Mouse (Mus musculus): Measurements from ENCODE around the gene Tgfa.

Gene Tgfa

GRCm38 (mm10) chr6:86194941-86195932, at the start of gene Tgfa:
Gene Tgfa, plus strand, starts transcription at chr6:86195223.
- DNase-seq = peak; percentile 79 to 84

GRCm38 (mm10) chr6:86148518-86148917, 46.5 kb upstream of the Tgfa start:
- DNase-seq = no peak

GRCm38 (mm10) chr6:86149001-86149400, 46.0 kb upstream of the Tgfa start:
- no peak for DNase-seq

DNA sequence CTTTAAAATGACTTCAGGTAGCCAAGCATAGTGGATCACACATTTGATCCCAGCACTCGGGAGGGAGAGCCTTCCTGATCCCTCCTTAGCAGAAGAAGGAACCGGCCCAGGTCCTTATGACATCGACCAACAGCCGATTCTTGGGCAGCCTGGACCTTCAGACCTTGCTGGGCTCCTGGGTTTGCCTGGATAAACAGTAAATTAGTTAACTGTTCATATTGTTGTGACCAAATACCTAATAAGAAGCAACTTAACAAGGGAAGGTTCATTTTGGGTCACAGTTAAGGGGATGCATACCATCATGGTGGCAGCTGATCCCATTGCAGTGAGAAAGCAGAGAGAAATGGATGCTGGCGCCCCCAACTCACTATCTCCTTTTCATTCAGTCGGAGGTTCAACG, 42.3 kb upstream of the Tgfa start:
- no peak for DNase-seq

GRCm38 (mm10) chr6:86153436-86153990, 41.5 kb upstream of the Tgfa start:
- no peak for DNase-seq

DNA sequence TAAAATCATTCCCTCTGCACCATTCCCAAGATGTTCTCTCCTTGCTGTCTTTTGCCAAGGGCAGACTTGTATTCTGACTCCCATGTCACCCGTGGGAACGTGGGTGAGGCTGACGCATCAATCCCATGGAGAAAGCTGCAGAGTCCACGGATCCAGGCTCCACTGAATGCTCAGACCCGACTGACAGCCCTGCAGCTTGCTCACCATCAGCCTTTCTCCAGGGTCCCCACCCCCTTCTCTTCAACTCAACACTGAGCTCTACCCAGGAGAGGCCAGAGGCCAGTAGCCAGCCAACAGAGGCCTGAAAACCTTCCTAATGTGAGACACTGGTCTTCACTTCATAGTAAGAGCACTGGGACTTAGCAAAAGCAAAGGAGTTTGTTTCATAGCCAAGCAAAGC, 41.0 kb upstream of the Tgfa start:
- no peak for DNase-seq

- no peak for DNase-seq
Observed at GRCm38 (mm10) chr6:86154481-86154880, 40.5 kb upstream of the Tgfa start.

- peak; percentile 67 to 83 for DNase-seq
Observed at GRCm38 (mm10) chr6:86157253-86158234, 37.5 kb upstream of the Tgfa start.

- DNase-seq = no peak
Observed at GRCm38 (mm10) chr6:86160878-86161277, 34.1 kb upstream of the Tgfa start.

DNA sequence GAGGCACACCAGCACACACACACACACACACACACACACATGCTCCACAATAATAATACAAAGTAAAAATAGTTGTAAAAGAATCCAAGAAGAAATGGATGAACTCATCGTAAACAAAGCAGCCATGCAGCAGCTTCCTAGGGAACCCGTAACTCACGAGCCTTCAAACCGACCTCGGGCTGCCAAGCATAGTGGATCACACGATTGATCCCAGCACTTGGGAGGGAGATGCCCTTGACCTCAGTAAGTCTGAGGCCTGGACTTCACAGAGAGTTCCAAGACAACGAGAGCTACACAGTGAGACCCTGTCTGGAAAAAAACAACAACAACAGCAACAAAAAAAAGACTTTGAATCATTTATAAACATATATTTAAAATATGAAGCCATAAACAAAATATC, 33.4 kb upstream of the Tgfa start:
- no peak for DNase-seq

DNA sequence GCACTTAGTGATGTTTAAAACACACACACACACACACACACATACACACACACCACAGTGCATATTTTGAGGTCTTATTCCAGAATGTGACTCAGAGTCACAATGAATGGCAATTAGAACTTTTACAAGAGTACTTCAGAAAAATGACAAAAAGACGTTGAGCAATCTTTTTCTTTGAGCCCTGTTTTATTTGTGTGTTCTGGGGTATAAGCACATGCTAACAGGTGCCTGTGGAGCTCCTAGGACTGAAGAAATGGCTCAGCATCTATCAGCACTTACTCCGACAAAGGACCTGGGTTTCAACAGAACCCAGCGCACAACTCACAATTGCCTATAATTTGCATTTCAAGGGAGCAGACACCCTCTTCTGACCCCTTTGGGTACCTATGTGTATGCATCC, 31.0 kb upstream of the Tgfa start:
- no peak for DNase-seq

DNA sequence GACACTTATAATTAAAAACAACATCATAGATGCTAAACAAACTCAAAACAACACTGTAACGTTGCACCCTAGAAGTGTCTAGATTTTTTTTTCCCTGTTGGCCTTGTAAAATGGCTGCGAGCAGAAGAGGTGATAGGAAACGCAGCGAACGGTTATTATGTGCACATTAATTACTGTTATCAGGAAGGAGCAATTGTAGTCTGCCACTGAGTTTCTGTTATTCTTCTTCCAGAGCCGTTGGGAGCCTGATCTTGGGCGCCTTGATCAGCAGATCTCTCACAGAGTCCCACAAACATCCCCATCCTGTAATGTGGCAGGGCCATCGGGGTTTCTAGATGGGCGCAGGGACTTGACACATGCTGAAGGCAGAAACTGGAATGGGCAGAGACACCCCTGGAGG, 28.6 kb upstream of the Tgfa start:
- no peak for DNase-seq

- no peak for DNase-seq
Observed at GRCm38 (mm10) chr6:86167851-86168250, 27.2 kb upstream of the Tgfa start.

GRCm38 (mm10) chr6:86169166-86169565, 25.9 kb upstream of the Tgfa start:
- DNase-seq = no peak

- no peak for DNase-seq
Observed at GRCm38 (mm10) chr6:86176236-86176635, 18.8 kb upstream of the Tgfa start.

- no peak for DNase-seq
Observed at GRCm38 (mm10) chr6:86176721-86177120, 18.3 kb upstream of the Tgfa start.

- DNase-seq = no peak
Observed at GRCm38 (mm10) chr6:86177331-86177982, 17.6 kb upstream of the Tgfa start.

DNA sequence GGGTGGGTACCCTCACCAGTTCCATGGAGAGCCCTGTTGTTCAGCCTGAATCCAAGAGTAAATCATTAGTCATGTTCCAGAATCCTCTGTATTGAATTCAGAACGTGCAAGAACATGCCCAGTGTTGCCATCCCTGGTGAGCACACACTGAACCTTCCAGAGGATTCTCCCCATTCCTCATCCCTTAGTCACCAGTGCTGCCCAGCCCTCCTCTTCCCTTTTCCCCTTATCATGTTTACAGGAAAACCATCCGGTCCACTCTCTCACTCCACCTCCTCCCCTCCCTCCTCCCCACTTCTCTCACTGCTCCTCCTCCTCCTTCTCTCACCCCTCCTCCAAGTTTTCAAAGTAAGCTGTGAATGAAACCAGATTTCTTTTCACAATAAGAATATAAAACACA, 14.4 kb upstream of the Tgfa start:
- DNase-seq = no peak

- DNase-seq = no peak
Observed at GRCm38 (mm10) chr6:86182016-86182415, 13.0 kb upstream of the Tgfa start.

DNA sequence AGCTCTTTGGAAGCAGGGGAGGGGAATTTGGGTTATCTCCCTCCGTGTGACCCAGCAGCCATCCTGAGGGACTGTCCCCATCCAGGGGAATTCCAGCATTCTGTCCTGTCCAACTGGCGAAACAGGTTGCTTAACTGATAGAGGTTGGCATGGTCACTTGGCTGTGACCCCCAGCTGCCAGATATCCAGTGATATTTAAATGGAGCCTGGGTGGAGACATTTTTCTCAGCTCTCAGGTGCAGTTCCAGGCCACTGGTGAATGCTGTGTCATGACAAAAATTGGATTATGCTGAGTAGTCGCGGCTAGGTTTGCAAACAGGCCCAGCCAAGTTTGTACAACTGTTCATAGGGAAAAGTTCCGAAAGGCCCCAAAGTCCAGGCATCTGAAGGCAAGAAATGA, 12.4 kb upstream of the Tgfa start:
- no peak for DNase-seq

DNA sequence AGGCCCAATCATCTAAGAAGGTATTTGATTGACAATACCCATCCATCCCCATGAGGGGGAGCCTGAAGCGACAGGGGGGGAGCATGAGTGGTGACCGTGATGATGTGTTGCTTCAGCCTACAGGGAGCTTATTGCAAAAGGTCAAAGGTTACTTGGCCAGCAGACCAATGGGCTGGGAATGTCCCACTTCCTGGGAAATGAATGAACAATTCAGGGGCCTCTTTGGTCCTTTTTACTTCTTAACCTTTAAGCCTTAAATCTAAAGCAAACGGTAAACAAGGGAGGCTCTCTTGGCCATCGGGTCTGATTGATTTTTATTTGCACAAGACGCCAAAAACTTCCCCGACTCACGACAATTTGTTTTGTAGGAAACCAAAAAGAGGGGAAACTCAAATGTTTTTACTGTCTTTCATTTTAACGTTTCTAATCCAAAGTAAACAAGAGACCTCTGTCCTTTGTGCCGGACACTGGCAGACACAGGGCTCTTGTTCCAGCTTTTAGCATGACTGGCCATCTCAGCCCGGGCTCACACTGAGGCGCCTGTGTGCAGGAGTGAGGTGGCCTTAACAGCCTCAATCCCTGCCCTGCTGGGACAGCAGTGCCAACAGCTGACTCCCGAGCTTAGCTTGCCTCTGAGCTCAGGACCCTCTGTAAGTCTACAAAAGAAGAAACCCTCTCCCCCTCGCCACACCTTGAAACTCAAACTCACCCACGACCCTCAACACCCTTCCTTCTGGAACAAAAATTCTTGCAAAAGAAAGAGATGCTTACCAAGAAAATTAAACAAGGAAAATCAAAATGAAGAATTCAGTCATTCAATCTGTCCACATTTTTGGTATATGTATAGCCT, 8.7 kb upstream of the Tgfa start:
- DNase-seq = no peak

Data from lung, postnatal 4 days (tissue).